Mouse (Mus musculus) ES-E14 (cell line): Measurements from ENCODE around the gene Supt3. TPM values are rescaled to one million over a fixed set of nuclear protein-coding genes. Genes with fewer than 3 reads are reported as not detected.
A peak's percentile ranks its signal among the peaks of the same experiment; 100 is the strongest.

Experiments
- DNase-seq: peaks from one replicate; pipeline ENCODE4 v3.0.0-alpha.2; 2013; ENCODE audit warnings: low read depth, low spot score
- H3K27ac ChIP-seq: 2 replicates; pipeline ENCODE4 v1.5.1; 2012; ENCODE audit warnings: low read depth, mild to moderate bottlenecking, low read length, moderate library complexity, mixed read lengths; ENCODE audit not compliant: poor library complexity, insufficient read depth, severe bottlenecking
- H3K36me3 ChIP-seq: 2 replicates; pipeline ENCODE4 v1.6.1; 2012; ENCODE audit warnings: mild to moderate bottlenecking, low read length, moderate library complexity, mixed read lengths; ENCODE audit not compliant: control insufficient read depth, poor library complexity, insufficient read depth, severe bottlenecking
- H3K4me1 ChIP-seq, 2 experiments: fragments of 150-350 bp in 1 of 2; sonication (generic) in 1 of 2; 2 replicates each; pipeline ENCODE4 v1.6.1; 2012; ENCODE audit warnings: low read length in 2 of 2, mild to moderate bottlenecking in 1 of 2, mixed read lengths in 1 of 2; ENCODE audit not compliant: control insufficient read depth in 2 of 2, insufficient read depth in 2 of 2, poor library complexity in 1 of 2
- H3K4me3 ChIP-seq, 2 experiments: fragments of 150-350 bp in 1 of 2; sonication (generic) in 1 of 2; 2 replicates each; pipeline ENCODE4 v1.5.1; 2012; ENCODE audit warnings: low read length in 2 of 2, low read depth in 1 of 2, mild to moderate bottlenecking in 1 of 2, mixed read lengths in 1 of 2; ENCODE audit not compliant: insufficient read depth in 1 of 2, poor library complexity in 1 of 2, severe bottlenecking in 1 of 2
- H3K9ac ChIP-seq: 2 replicates; pipeline ENCODE4 v1.6.1; 2012; ENCODE audit warnings: low read depth, mild to moderate bottlenecking, low read length, mixed read lengths; ENCODE audit not compliant: poor library complexity, insufficient read depth, severe bottlenecking
- H3K9me3 ChIP-seq: fragments of 150-350 bp; sonication (generic); 2 replicates; pipeline ENCODE4 v1.6.1; 2012; ENCODE audit warnings: low read depth, mild to moderate bottlenecking, low read length; ENCODE audit not compliant: control insufficient read depth, insufficient read depth
- CHD2 ChIP-seq: IDR thresholded peaks from 2 replicates; pipeline ENCODE4 v1.6.1; 2014; ENCODE audit warnings: mild to moderate bottlenecking, low read depth, low read length, inconsistent platforms
- HCFC1 ChIP-seq: IDR thresholded peaks from 2 replicates; pipeline ENCODE4 v1.6.1; 2012; ENCODE audit warnings: low read length, inconsistent platforms, borderline replicate concordance; ENCODE audit not compliant: insufficient read depth
- MAFK ChIP-seq: IDR thresholded peaks from 2 replicates; pipeline ENCODE4 v1.6.1; 2014; ENCODE audit warnings: mild to moderate bottlenecking, low read depth, low read length, inconsistent platforms; ENCODE audit not compliant: insufficient read depth
- ZC3H11A ChIP-seq: IDR thresholded peaks from 2 replicates; pipeline ENCODE4 v1.6.1; 2012; ENCODE audit warnings: low read depth, mild to moderate bottlenecking, inconsistent platforms, low read length, borderline replicate concordance
- ZNF384 ChIP-seq: IDR thresholded peaks from 2 replicates; pipeline ENCODE4 v1.6.1; 2012; ENCODE audit warnings: low read depth, low read length, inconsistent platforms
- in situ Hi-C, 2 experiments: fragments of 600-800 bp; cut with MboI; formaldehyde crosslinking; loops; one replicate each; pipeline ENCODE4 v1.15.1; 2025; ENCODE audit warnings: low sequenced_read_pairs in 2 of 2, inconsistent platforms in 1 of 2; ENCODE audit not compliant: unreplicated experiment in 2 of 2
- total RNA-seq: library from RNA; depleted of rRNA; stranded (reverse); fragments of 300-350 nt; gene quantifications from 2 replicates; pipeline ENCODE4 v1.2.3, GENCODE M21; 2012

The Supt3 gene
- total RNA-seq, 1 experiment, result 4.9 TPM

DNA sequence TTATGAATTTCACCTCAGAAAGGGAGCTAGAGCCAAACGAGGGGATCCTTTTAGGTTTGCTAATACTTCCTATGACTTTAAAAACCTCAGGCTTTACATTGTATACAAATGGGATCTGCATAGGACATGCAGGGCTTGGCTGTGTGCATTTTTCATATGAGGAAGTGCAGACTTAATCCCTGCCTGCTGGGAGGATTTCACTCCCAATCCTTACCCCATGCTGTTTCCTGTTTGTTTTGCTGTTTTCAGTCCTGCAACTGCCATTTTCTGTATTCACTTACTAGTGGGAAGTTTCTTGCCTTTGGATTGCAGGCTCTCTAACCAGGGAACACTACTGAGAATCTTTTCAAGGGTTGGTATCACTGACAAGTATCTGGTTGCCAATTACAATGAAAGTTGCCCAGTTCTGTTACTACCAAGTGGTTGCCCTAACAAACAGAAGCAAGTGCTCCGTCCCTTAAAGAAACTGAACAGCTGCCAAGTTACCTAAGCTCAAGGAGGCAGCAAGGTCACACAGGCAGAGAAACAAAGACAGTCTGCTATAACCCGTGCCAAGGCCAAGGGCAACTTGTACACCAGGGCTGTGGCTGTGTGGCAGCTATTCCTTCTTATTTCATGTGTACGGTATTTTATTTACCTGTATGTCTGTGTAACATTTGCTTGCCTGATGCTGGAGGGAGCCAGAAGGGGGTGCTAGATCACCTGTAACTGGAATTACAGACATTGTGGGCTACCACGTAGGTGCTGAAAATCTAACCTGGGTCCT, 12.2 kb downstream of the Supt3 start:
- Histone ChIP-seq H3K9ac (no peak overlapping the region), H3K4me1 (peaks cover 0 to 4% of the 10 kb centered on the region in 2 experiments; a peak in 1 of 4 replicates), H3K36me3 (no peaks in the 10 kb centered on the region), H3K4me3 (no peak overlapping the region), H3K27ac (no peak overlapping the region), H3K9me3 (no peaks in the 10 kb centered on the region)
- in situ Hi-C loops, result no loop called here
- peak; percentile 15 for DNase-seq
- TF ChIP-seq HCFC1, result no peak
- TF ChIP-seq ZC3H11A, result peak; percentile 33; the same call in 1 of the 2 replicates

DNA sequence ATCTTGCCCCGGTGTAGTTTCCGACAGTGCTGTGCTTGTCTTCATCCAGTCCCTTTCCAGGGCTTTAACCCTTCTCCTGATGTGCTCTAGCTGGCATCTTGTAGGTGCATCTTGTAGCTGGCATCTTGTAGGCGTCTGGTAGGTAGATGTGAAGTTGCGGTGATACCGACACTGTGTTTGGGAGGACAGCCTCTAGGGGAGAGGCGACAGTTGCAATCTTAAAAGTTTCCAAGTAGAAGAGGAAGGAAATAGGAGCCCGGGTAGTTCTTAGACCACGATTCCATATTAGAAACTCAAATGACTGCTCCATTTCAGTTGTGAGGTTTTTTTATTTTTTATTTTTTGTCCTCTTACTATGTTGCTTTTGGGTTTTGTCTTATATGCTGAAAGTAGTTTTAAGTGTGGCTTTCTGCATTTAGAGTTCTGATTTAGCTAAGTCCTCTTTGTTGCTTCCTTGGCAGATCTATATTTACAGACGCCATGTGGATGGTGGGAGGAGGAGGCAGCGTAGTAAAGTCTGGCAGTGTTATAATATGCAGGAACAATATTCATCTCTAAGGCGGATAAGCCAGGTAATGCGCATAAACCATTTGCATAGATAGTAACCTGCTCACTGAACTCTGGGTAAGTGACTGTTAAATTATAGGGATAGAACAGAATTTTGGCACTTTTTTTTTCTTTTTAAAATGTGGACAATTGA, 15.4 kb downstream of the Supt3 start:
- Histone ChIP-seq H3K9me3 (no peaks in the 10 kb centered on the region), H3K36me3 (no peaks in the 10 kb centered on the region), H3K4me1 (peaks cover 0 to 1% of the 10 kb centered on the region in 2 experiments; a peak in 1 of 4 replicates), H3K27ac (no peak overlapping the region), H3K9ac (no peak overlapping the region), H3K4me3 (no peak overlapping the region)
- TF ChIP-seq CHD2, result no peak
- TF ChIP-seq ZNF384, result no peak
- TF ChIP-seq MAFK, result no peak
- no peak for TF ChIP-seq ZC3H11A
- TF ChIP-seq HCFC1, result no peak
- in situ Hi-C loops, result no loop called here
- no peak for DNase-seq

- TF ChIP-seq ZC3H11A (no peak), ZNF384 (no peak), MAFK (no peak), CHD2 (no peak), HCFC1 (no peak)
- no peak overlapping the region for H3K4me3 ChIP-seq
- H3K9me3 ChIP-seq, result no peaks in the 10 kb centered on the region
- H3K36me3 ChIP-seq, result no peaks in the 10 kb centered on the region
- H3K9ac ChIP-seq, result no peak overlapping the region
- DNase-seq, result no peak
- H3K4me1 ChIP-seq, result no peaks in the 10 kb centered on the region
- in situ Hi-C loops, result no loop called here
- H3K27ac ChIP-seq, result no peak overlapping the region
Observed at GRCm38 (mm10) chr17:44797331-44797730, 20.4 kb downstream of the Supt3 start.

GRCm38 (mm10) chr17:44807031-44807430, 30.1 kb downstream of the Supt3 start:
- H3K27ac ChIP-seq, result no peak overlapping the region
- TF ChIP-seq MAFK (no peak), CHD2 (no peak), ZC3H11A (no peak), ZNF384 (no peak), HCFC1 (no peak)
- H3K4me1 ChIP-seq, result no peaks in the 10 kb centered on the region
- H3K9ac ChIP-seq, result no peak overlapping the region
- DNase-seq, result no peak
- in situ Hi-C loops, result no loop called here
- H3K9me3 ChIP-seq, result no peaks in the 10 kb centered on the region
- H3K36me3 ChIP-seq, result no peaks in the 10 kb centered on the region
- H3K4me3 ChIP-seq, result no peak overlapping the region
